ENCODE assay signal across 8 mouse cellular contexts in the genomic region with DNA sequence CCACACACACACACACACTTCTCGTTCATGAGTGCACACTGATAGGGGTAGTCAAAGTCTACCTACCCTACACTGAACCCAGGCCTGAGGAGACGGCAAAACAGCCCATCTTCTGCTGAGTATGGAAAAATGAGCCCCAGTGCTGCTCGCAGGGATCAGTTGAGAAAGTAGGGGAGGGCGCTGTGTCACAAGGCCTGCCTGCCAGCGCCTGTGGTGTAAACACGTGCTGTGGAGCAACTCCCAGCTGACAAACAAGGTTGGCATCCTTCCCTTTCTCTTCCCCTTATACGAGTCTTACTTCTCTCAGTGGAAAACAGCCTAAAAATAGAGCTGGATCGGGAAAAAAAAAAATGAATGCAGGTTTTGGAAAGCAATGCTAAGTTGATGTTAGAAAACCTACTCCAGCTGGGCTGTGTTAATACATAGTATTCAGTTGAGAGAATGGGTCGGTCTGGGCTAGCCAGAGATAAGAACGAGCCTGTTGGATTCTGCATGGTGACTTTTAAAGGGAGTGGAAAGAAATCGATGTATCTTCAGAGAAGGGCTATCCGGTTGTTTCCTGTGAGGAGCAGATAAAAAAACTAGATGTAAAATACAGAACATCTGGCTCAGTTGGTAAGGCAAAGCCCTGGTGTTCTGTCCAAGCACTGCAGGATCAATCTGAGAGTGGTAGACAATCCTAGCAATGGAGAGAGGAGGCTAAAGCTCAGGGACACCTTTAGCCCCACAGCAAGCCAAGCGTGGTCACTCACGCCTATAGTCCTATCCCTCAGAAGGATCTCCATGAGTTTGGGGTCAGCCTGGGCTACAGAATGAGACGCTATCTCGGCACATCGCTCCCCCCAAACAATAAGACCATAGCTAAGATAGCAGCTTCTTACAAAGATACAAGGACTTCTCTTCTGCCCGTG. TPM values are rescaled to one million over a fixed set of nuclear protein-coding genes. Genes with fewer than 3 reads are reported as not detected.
DNase-seq lines count a peak whose midpoint lies in the region; ATAC-seq lines count a peak whose summit lies in the region.

No protein-coding gene starts in this region.

- no peak overlapping the region for H3K4me3 ChIP-seq in embryonic facial prominence, embryonic 15.5 days (replicated peaks)
- H3K4me3 ChIP-seq in midbrain, embryonic 15.5 days = no peak overlapping the region

- no peaks in the 10 kb centered on the region for H3K9me3 ChIP-seq in embryonic facial prominence, embryonic 15.5 days (replicated peaks)
- no peaks in the 10 kb centered on the region for H3K9me3 ChIP-seq in midbrain, embryonic 15.5 days

- no peaks in the 10 kb centered on the region for H3K36me3 ChIP-seq in embryonic facial prominence, embryonic 15.5 days
- H3K36me3 ChIP-seq in midbrain, embryonic 15.5 days (replicated peaks) = no peaks in the 10 kb centered on the region

- H3K27me3 ChIP-seq in embryonic facial prominence, embryonic 15.5 days = no peaks in the 10 kb centered on the region
- H3K27me3 ChIP-seq in midbrain, embryonic 15.5 days (replicated peaks) = no peaks in the 10 kb centered on the region

- no peak overlapping the region for H3K9ac ChIP-seq in embryonic facial prominence, embryonic 15.5 days
- H3K9ac ChIP-seq in midbrain, embryonic 15.5 days = no peak overlapping the region

- H3K27ac ChIP-seq in embryonic facial prominence, embryonic 15.5 days (replicated peaks) = peak overlapping the region; percentile 22; the same call in 1 of the 2 replicates
- H3K27ac ChIP-seq in midbrain, embryonic 15.5 days = no peak overlapping the region

- H3K4me1 ChIP-seq in embryonic facial prominence, embryonic 15.5 days = peaks cover 10% of the 10 kb centered on the region; the same call in 1 of the 2 replicates
- H3K4me1 ChIP-seq in midbrain, embryonic 15.5 days = no peaks in the 10 kb centered on the region

- WGBS in embryonic facial prominence, embryonic 15.5 days = 51% methylated on average over 18 of the region's 18 CpGs
- WGBS in midbrain, embryonic 15.5 days = 74% methylated on average over 18 of the region's 18 CpGs

- intact Hi-C loops in heart, postnatal 36 days (cut with DNase I) = loop anchor here (2.0 kb wide), 1 partner anchor 17 kb away; no protein-coding TSS in a partner anchor

- 0 out of 2 replicates have a peak overlapping the region, but pooled peaks have one; percentile 6 for H3K4me2 ChIP-seq in embryonic facial prominence, embryonic 15.5 days (replicated peaks)
- no peak overlapping the region for H3K4me2 ChIP-seq in midbrain, embryonic 15.5 days

- DNase-seq in ovary, adult 18-20 months (ENCODE audit: low spot score) = peak; percentile 34
- no peak for DNase-seq in ovary, postnatal 10 days (ENCODE audit: low spot score)
- DNase-seq in heart, postnatal 36 days = peak; percentile 65 to 73
- DNase-seq in lung, postnatal 10 days = peak; percentile 84
- DNase-seq in neural tube, embryonic 10.5 days (ENCODE audit: extremely low spot score, low spot score) = no peak
- no peak for DNase-seq in cerebellum, adult 18-20 months

- peak; percentile 54 for ATAC-seq in embryonic facial prominence, embryonic 15.5 days (ENCODE audit: insufficient number of reproducible peaks, low FRiP score, low TSS enrichment, low read depth)
- ATAC-seq in midbrain, embryonic 15.5 days (replicated peaks) = no peak

RNA-seq across cellular contexts. Expression of gene Pfkfb3, which starts 40.6 kb away (rescaled TPM):
- 13.9 and 16.6 TPM in 2 replicates for polyA plus RNA-seq in embryonic facial prominence, embryonic 15.5 days (2015; fragmentation: Nextera tagmentation; extraction: Ambion mirVana)
- 10 to 100 TPM in 1 of 2 experiments, 1 to 10 TPM in 1; 8.1 to 10.9 TPM for total RNA-seq in heart, postnatal 36 days (2021)
- polyA plus RNA-seq in midbrain, embryonic 15.5 days (2015; fragmentation: Nextera tagmentation; extraction: Ambion mirVana) = 35.3 and 35.7 TPM in 2 replicates

Comparison
In these comparisons a context has a peak if more than half of its experiments do, and no peak if none do; other contexts are left out.
1. DNase-seq: peak in ovary, adult 18-20 months (single experiment), heart, postnatal 36 days (2 of 2) and lung, postnatal 10 days (single experiment); none in ovary, postnatal 10 days (single experiment), neural tube, embryonic 10.5 days (single experiment) and cerebellum, adult 18-20 months (0 of 2).